Mouse (Mus musculus): ENCODE measurements around the gene Sytl3.
"Not testable (repeated sequence)": the region's sequence is repeated elsewhere in the genome, so short reads cannot be mapped to it uniquely, and the experiment has no call there.

The Sytl3 gene

DNA sequence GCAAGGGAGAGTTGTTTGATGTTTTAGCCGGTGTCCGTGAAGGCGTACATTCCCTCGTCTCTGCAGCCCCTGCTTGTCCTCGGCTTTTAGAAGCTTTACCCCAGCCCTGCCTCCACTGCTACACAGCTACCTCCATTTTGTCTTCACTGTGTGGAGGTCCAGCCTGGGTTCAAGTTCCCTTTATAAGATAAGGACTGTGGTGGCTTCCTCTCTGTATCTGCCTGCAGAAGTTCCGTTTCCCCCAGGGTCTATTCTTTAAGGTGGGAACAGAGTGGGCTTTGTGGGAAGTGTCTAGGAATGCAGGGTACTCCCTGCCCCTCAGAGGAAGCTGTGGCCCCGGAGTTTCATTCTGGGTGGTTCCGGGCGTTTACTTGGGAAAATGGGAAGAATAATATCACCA lies 36.8 kb downstream of the Sytl3 start:
- not testable (repeated sequence) for DNase-seq

DNA sequence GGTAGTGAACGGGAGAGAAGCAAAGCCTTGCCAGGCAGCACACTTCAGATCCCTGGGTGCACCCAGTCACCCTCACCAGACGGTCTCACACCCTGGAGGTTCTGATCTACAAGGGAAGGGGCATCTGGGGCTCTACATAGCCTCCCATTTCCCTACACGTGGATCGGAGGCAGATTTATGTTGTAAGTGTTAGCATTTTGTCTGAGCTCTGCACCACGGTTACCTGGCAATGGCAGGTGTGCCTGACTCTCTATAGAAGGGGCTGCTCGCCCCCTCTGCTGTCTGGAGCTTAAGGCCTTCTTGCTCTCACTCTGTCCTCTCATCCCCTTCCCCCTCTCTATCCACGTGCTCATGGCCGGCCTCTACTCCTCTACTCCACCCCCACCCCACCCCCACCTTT lies 37.6 kb downstream of the Sytl3 start:
- DNase-seq: not testable (repeated sequence)

DNA sequence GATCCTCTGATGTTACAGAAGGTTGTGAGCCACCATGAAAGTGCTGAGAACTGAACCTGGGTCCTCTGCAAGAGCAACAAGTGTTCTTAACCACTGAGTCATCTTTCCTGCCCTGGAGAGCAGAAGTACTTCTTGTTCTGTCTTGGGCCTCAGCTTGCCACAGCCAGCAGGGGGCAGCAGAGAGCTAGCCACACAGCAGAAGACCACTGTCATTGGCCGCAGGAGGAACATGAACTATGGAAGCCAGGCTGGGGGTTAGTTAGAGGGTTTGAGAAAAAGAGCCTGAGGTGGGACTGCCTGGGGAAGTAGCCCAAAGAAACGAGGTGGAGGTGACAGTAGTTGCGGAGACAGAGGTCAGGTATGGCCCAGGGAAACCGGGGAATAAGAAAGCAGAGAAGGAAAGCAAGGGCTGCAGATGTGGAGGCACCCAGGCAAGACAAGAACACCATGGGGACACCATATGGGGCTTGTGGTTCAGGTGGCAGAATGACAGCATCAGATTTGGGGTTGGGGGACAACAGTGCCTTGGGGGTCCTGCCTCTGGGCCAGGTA lies 38.4 kb downstream of the Sytl3 start:
- DNase-seq: peak; percentile 79

DNA sequence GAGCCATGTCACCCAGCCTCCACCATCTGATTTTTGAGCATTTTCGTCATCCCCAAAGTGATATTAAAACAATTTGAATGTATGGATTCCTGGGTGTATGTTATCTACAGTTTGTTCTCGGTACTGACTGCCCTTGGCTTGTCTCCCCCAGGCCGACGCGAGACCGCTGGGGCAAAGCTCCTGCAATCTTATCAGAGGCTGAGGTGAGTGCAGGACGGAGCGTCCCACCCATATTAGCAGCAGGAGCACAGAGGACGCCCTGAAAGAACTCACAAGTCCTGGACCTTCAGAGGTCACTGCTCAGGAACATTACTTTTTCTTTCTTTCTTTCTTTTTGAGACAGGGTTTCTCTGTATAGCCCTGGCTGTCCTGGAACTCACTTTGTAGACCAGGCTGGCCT lies 40.6 kb downstream of the Sytl3 start:
- DNase-seq: not testable (repeated sequence)

DNA sequence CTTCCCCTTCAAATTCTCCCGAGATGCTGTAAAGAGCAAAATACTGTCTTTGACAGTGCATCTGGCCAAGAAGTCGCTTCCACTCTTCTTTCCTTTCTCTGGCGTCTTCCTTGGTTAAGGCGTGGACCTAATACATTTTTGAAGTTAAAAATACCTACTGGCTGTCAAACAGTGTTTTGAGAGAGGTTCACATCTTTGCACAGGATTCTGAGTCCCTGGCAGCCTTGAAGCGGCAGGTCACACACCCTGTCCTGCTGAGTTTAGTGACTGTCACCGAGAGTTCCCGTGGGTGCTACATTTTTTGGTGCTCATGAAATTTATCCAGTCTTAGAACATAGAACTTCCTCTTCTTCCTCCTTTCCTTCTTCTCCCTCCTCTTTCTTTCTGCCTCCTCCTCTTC lies 41.2 kb downstream of the Sytl3 start:
- not testable (repeated sequence) for DNase-seq

DNA sequence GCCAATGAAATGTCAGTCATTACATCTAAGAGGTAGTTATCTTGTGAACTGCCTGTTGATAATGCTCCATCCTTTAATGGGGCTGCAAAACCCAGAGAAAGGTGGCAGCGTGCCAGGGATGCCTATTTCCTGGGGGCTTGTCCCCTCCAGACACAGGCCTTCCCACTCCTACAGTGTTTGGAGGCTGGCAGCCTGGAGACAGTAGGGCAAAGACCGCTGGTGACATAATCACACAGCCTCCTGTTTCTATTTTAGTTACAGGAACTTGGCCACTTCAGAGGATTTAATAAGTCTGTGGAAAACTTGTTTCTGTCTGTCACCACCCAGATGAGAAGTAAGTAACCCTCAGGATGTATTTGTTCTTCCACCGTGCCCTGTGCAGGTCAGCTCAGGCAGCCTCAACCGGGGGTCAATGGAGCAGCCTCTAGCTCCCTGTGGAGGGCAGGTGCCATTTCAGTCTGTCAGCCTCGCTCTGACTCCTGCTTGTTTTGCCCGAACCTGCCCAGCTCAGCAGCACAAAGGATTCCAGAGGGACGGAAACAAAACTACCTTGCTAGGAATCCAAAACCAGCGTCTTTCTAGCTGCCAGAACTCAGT lies 43.8 kb downstream of the Sytl3 start:
- DNase-seq: peak; percentile 49

DNA sequence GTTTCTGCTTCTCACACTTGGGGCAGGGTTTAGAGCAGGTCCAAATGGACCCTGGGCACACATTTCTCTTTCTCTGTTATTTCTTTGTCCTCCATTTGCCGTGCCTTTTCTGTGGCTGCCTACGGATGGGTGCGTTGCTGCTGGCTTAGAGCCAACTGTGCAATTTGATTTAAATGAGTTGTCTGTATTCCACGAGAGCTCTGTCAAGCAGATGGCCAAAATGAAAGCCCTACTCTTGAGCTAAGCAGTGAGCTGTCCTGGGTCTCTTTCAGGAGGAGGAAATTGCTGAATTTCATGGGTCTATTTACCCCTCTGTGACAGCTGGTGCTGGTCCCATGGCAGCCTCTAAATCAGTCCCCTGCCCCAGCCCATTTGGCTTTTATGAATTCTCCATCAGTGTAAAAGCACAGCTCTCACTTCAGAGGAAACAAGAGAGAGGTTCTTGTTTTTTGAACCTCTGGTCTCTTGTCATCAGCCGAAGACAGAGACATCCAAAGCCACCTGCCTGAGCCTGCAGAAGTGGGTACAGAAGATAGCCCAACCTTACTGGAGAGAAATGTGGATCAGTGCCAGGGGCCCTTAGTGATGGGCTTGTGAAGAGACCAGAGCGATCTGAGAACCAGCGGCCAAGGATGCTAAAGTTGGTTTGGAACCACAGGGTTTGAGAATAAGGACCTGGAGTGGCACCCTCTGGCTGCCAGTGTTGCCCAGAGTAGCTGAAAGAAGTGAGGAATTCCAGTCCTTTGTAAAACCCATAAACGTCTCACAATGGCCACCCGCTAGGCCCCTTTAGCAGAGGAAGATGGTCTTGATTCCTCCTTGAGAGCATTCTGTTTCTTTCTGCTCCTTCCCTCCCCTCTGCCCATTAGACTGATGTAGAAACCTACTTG lies 44.7 kb downstream of the Sytl3 start:
- not testable (repeated sequence) for DNase-seq

DNA sequence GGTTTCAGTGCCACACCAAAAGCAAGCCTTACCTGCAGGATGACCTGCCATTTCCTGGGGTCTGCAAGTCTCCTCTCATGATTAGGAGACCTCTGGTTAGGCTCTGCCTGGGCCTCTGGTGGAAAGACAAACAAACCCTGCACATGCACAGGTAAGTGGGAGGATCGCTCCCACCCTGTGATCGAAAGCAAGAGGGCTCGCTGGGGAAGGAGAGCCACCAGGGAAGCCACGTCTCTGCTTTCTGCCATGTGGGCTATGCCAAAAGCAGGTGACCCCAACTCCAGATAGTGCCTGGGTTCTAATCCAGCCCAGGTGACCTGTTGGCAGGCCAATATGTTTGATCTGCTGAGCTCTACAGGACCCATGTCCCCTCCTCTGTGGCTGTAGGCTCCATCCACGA lies 47.6 kb downstream of the Sytl3 start:
- not testable (repeated sequence) for DNase-seq

DNA sequence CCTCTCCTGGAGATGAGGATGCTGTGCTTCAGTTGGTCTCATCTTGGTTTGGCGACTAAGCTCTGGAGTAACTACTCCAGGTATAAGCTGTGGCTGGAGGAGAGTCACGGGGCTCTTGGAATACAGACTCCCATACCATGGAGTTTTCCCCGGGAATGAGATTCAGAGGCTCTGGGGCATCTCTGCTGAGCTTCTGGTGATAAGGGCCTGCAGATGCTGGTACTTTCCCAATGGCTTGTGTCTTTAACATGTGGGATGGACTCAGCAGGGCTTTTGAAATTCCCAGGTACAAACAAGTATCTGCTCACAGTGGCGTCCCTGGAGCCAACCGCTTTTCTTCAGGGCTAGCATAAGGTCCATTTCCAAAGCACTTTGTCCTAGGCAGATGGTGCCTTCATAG lies 48.5 kb downstream of the Sytl3 start:
- DNase-seq: not testable (repeated sequence)

DNA sequence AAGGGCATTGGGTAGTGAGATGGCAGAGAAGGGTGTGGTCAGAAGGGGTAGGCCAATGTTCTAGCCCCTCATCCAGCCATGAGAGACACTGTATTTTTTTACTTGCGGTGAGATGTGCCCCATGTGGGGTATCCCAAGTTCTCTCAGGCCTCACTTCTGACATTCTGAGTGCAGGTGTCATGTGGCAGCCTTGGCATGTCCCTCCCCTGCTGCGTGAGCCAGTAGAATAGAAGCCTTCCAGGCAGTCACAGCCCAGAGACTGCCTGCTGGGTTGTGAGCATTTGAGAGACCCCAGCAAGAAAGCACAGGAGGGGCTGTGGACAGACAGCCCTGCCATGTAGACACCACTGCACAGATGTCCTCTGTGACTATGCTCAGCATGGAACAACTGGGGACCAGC lies 49.3 kb downstream of the Sytl3 start:
- not testable (repeated sequence) for DNase-seq

DNA sequence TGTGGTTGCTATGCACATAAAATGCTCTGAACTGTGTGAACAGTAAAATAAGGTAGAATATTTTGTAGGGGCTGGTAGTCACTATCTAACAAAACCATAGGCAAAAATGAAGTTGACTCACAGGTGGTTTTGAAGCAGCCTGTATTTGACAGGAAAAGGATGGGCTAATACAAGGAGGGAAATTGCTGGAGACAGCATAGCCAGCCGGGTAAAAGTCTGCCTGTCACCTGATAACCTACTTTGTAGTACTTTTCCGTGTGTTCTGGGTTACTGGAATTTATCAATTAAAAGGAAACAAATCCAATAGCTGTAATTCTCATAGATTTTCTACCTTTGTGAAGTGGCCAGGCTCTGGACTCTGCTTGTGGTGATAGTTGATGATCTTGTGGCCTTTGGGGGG lies 54.6 kb downstream of the Sytl3 start:
- not testable (repeated sequence) for DNase-seq

DNA sequence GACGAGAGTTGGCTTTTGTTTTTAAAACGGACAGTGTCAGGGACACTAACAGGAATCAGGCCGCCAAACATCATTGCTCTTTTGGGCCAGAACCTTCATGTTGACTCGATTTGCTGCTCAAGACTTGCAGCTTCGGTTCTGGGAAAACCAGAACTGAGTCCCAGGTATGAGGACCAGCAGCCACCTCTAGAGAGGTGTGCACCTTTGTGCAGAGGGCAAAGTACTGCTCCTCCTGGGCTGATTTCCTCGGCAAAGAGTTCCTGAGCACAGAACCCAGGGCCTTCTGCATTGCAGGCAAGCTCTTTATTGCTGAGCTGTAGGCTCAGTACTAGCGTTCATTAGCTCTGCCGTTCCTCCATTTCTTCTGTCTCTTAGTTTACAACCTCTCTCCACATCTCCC lies 55.1 kb downstream of the Sytl3 start:
- not testable (repeated sequence) for DNase-seq

DNA sequence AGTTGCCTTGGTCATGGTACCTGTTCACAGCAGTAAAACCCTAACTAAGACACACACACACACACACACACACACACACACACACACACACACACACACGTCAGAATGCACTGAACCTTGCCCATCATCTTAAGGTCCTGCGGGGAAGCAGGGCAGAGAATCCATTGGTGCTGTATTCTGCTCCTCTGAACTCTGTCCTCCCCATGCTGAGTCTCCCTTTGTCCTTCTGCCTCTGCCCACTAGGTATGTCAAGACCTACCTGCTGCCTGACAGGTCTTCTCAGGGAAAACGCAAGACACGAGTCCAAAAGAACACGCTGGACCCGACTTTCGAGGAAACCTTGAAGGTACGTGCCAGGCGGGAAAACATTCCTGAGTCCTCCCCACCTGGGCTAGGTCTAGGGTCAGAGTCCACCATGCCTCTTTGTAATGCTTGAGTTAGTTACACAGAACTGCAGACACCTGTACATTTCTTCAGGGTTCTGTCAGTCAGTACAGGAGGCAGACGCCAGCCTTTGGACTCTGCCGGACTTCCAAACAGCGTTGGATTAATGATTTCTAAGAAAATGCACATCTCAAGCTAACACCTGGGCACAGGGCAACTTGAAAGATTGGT lies 69.2 kb downstream of the Sytl3 start:
- peak; percentile 96 for DNase-seq

DNA sequence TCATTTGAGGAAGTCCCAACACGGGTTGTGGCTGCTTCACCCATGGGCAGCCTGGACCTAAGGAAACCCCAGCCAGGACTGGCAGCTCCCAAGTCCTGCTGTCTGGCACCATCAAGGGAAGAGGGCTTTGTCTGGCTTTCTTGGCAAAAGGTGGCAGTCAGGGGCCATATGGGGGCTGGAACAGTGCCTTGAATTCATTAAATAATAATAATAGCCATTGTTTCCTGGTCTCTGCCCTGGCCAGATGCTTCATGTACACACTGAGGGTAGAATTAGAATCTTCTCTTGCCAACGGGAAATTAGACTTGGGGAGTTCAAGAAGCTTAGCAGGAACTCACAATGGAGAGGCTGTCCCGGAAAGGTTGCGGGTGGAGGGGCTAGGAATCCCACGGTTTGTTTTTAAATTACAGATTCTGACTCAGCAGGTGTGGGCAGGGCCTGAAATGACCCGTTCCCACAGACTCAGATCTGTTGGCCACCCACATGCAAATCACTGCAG lies 70.4 kb downstream of the Sytl3 start:
- DNase-seq: peak; percentile 17

DNA sequence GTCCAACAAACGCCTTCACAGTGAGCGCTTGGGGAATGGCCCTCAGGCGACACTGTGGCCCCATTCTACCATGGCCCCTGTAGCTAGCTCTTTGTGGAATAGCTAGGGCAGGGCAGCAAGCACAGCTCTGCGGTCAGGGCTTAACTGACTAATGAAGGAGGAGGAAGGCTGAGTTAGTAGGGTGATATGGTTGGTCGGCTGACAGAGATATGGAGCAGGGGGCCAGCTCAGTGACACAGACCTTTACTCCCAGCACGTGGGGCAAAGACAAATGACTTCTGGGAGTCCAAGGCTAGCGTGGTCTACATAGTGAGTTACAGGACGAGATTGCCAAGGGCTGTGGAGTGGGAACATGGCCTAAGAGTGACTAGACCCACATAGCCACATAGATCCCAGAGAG lies 72.2 kb downstream of the Sytl3 start:
- DNase-seq: peak; percentile 28

DNA sequence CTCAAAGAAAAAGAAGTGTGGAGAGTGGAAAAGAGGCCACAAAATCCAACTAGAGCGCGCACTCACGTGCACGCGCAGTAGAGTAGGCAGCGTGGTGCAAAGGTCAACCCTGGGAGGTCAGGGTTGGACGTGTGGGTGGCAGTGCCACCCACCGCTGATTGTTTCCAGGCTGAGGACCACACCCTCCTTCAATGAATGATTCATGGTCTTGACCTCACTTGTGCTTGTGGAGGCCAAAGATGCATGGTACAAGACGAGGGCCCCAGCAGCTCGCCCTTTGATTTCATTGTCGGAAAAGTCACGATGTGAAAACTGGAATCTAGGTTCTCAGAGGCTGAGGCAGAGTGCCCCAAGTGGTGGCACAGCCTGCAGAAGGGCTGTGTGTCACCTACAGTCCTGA lies 72.7 kb downstream of the Sytl3 start:
- DNase-seq: peak; percentile 84

DNA sequence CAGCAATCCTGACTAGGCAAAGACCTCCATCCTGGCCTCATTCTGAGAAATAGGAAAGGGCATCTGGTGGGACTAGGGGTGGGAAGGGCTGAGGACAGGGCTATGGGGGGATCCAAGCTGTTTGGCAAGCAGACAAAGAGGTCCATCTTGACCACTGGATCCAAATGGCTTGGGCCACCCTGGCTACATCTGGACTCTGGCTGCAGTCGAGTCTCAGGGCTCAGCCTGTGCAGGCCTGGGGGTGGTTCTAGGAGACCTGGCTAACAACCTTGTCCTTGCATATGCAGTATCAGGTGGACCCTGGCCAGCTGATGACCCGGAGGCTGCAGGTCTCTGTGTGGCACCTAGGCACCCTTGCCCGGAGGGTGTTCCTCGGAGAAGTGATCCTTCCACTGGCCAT lies 73.8 kb downstream of the Sytl3 start:
- DNase-seq: no peak

DNA sequence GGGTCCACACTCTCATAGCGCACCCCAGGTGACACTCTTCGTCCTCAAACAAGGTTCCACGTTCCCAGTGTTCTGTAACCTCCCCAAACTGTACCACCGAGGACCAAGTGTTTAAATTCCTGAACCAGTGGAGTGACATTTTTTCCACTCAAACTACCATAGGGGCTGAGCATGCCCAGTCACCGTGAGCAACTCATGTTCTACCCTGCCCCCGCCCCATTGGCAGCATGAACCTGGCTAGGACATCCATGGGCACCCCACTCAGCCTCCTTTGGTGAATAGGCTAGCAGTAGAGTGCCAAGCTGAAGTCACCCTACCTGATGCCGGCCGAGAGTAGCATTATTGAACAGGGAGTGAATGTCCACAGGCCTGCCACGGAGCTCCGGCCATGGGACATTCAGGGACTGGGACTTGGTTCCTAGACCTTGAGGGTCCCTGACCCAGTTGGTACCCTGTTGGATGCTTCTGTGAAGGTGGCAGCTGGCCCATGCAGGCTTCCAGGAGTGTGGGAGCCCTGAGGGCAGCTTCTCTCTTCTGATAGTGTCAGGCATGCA lies 74.5 kb downstream of the Sytl3 start:
- DNase-seq: peak; percentile 12

DNA sequence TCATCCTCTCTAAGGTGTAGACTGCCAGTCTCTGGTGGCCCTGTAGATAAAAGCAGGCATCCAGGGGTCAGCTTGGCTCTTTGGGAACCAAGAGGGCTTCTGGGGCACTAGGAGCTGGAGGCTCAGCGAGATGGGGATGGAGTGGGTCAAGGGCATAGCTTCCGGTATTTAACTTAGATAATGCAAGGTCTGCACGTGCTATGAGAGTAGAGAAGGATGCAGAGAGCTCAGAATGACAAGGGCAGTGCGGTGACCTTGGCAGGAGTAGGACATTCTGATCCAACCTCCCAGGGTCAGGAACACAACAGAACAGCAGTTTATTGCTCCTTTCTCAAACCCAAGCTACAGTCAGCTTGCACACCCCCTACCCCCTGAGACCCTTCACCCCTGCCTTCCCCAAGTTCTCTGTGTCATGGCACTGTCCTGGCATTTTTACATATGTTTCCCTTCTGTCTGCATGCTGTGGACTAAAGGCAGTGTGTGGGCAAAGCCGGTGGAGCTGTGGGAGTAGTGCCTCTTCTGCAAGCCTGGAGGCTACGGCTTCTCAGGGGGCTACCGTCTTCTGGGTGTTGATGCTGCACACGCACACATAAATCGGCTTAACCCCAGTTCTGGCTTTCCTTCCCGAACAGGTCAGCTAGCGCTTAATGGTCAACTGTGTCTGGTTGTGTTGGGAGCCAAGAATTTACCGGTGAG lies 76.0 kb downstream of the Sytl3 start:
- DNase-seq: peak; percentile 51

DNA sequence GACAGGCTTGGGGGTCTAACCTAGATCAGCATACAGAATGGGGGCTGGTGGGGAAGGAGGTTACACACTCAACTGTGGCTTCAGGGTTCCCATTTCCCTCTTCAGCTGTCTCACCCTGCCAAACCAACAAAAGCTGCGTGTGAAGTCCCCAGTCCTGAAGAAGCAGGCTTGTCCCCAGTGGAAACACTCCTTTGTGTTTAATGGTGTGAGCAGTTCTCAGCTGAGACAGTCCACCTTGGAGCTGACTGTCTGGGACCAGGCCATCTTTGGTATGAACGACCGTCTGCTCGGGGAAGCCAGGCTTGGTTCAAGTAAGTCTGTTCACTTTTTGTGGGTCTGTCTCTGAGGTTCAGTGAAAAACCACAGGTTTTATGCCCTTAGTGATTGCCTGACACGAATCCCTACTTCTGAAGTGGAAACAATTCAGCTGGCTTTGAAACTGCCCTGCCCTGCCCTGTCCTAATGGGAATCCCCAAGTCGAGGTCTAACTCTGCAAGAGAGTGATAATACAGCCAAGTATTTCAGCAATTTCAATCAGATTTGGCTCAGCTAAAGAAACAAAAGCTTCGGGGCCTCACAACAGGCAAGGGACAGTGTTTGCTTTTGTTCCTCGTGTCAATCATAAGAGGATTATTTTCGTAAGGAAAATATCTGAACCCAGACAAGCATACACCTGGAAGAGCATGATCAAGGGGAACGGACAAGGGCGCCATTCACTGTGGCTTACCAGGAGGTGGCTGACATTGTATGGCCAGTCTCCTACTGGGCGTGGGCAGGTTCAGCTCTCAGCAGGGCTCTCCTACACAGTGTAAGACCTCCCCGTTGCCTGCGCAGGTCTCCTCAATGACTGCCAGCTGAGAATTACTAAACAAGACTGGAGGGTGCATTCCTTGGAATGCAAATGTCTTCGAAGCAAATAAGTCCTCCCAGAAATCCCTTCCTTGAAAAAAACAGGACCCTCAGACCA lies 77.7 kb downstream of the Sytl3 start:
- DNase-seq: peak; percentile 18
